Mouse (Mus musculus): ENCODE measurements around the gene Celsr1. TPM values are rescaled to one million over a fixed set of nuclear protein-coding genes. Genes with fewer than 3 reads are reported as not detected.

Celsr1 gene
- polyA plus RNA-seq, 1 experiment from 2014 or later: 4.8 TPM

DNA sequence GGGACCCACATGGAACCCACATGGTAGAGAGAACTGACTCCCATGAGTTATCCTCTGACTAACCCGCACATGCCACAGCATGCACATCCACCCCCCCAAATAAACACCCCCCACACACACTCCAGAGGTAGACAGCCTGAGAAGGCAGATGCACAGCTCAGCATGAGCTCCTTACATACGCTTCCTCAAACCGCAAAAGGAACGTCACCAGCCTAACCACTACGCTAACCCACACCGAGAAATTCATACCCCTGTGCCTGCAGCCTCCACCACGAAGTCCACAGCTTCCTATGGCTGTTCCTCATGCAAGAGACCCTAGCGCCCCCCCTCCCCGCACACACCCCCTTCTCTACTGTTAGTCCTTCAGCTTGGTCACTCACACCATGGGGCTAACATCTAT lies 11.6 kb downstream of the Celsr1 start:
- 0 out of 2 replicates have a peak overlapping the region, but pooled peaks have one; percentile 10 for H3K27ac ChIP-seq
- peaks cover 55% of the 10 kb centered on the region for H3K4me1 ChIP-seq
- H3K9me3 ChIP-seq: no peaks in the 10 kb centered on the region
- no peak overlapping the region for H3K9ac ChIP-seq
- H3K36me3 ChIP-seq: no peaks in the 10 kb centered on the region
- H3K4me2 ChIP-seq: no peak overlapping the region; the same call in 1 of the 2 replicates
- 50% methylated on average over 9 of the region's 9 CpGs for WGBS
- ATAC-seq (ENCODE audit: borderline replicate concordance, extremely low read depth, low FRiP score, low TSS enrichment): no peak
- no peak overlapping the region for H3K4me3 ChIP-seq
- no peaks in the 10 kb centered on the region for H3K27me3 ChIP-seq

- Histone ChIP-seq H3K36me3 (no peaks in the 10 kb centered on the region), H3K4me1 (peaks cover 62% of the 10 kb centered on the region), H3K4me3 (no peak overlapping the region), H3K27ac (peak overlapping the region; percentile 67), H3K4me2 (peak overlapping the region; percentile 34; the same call in 1 of the 2 replicates), H3K27me3 (no peaks in the 10 kb centered on the region), H3K9me3 (no peaks in the 10 kb centered on the region), H3K9ac (no peak overlapping the region)
- no peak; the same call in 1 of the 2 replicates for ATAC-seq (ENCODE audit: borderline replicate concordance, extremely low read depth, low FRiP score, low TSS enrichment)
- WGBS: 12% methylated on average over 9 of the region's 9 CpGs
Measured at GRCm38 (mm10) chr15:86021301-86021700, 12.3 kb downstream of the Celsr1 start.

GRCm38 (mm10) chr15:86020008-86020407 lies 13.6 kb downstream of the Celsr1 start:
- Histone ChIP-seq H3K9me3 (no peaks in the 10 kb centered on the region), H3K9ac (no peak overlapping the region), H3K36me3 (no peaks in the 10 kb centered on the region), H3K4me3 (no peak overlapping the region), H3K4me2 (no peak overlapping the region), H3K27ac (peak overlapping the region; percentile 67; the same call in 1 of the 2 replicates), H3K4me1 (peaks cover 66% of the 10 kb centered on the region), H3K27me3 (no peaks in the 10 kb centered on the region)
- WGBS: 68% methylated on average over 8 of the region's 8 CpGs
- ATAC-seq (ENCODE audit: borderline replicate concordance, extremely low read depth, low FRiP score, low TSS enrichment): no peak

- no peaks in the 10 kb centered on the region for H3K36me3 ChIP-seq
- no peak overlapping the region for H3K4me2 ChIP-seq
- no peak overlapping the region for H3K4me3 ChIP-seq
- ATAC-seq (ENCODE audit: borderline replicate concordance, extremely low read depth, low FRiP score, low TSS enrichment): no peak
- no peak overlapping the region for H3K27ac ChIP-seq
- H3K9ac ChIP-seq: no peak overlapping the region
- 96% methylated on average over 5 of the region's 5 CpGs for WGBS
- no peaks in the 10 kb centered on the region for H3K27me3 ChIP-seq
- no peaks in the 10 kb centered on the region for H3K9me3 ChIP-seq
- peaks cover 57% of the 10 kb centered on the region for H3K4me1 ChIP-seq
Measured at GRCm38 (mm10) chr15:86018753-86019512, 14.6 kb downstream of the Celsr1 start.

DNA sequence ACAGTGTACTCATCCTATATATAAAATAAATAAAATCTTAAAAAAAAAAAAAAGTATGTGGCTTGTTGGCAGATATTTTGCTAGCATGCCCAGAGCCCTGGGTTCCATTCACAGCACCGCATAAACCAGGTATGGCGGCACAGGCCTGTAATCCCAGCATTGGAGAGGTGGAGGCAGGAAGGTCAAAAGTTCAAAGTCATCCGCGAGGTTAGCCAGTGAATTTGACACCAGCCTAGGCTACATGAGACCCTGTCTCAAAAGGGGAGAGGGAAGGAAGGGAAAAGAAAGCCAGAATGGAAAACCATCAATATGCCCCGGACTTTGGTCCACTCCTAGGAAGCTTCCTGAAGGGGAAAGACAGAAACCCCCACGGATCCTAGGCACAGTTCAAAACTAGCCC lies 16.2 kb downstream of the Celsr1 start:
- H3K9ac ChIP-seq: no peak overlapping the region
- H3K9me3 ChIP-seq: no peaks in the 10 kb centered on the region
- WGBS: 87% methylated on average over 6 of the region's 6 CpGs
- no peak overlapping the region for H3K4me2 ChIP-seq
- no peak overlapping the region for H3K27ac ChIP-seq
- no peak overlapping the region for H3K4me3 ChIP-seq
- no peaks in the 10 kb centered on the region for H3K36me3 ChIP-seq
- ATAC-seq (ENCODE audit: borderline replicate concordance, extremely low read depth, low FRiP score, low TSS enrichment): no peak
- H3K27me3 ChIP-seq: no peaks in the 10 kb centered on the region
- H3K4me1 ChIP-seq: peaks cover 50% of the 10 kb centered on the region

DNA sequence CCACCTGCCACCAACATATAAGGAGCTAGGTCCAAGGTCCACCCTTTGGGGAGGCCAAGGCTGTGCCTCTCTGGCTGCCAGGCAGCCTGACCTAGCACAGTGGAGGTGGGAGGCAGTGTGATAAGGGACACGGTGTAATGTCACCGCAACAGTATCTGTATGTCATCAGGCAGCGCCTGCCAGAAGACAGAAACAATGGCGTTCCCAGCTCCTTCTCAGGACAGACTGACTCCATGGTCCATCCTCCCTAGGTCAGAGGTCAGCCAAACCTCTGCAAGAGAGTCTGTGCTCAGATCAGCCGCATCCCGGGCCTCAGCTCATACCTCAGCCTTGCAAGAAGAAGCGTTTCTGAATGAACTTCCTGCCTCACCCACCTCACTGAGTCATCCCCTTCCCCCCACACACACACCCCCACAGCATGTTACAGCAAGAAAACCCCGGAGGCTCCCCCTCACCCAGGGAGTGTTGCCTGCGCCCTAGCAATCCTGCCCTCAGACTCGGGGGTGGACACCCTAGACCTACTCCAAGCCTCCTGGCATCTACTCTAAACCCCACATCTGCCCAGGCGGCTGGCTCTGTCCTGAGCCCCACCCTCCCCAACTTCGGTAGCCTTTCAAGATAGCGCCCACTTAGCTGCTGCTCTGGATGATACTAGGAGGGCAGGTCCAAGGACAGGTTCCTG lies 17.6 kb downstream of the Celsr1 start:
- no peaks in the 10 kb centered on the region for H3K27me3 ChIP-seq
- no peaks in the 10 kb centered on the region for H3K36me3 ChIP-seq
- H3K4me2 ChIP-seq: no peak overlapping the region
- WGBS: 51% methylated on average over 13 of the region's 13 CpGs
- peaks cover 39% of the 10 kb centered on the region for H3K4me1 ChIP-seq
- ATAC-seq (ENCODE audit: borderline replicate concordance, extremely low read depth, low FRiP score, low TSS enrichment): no peak
- no peak overlapping the region for H3K4me3 ChIP-seq
- H3K9ac ChIP-seq: no peak overlapping the region
- no peak overlapping the region for H3K27ac ChIP-seq
- H3K9me3 ChIP-seq: no peaks in the 10 kb centered on the region

DNA sequence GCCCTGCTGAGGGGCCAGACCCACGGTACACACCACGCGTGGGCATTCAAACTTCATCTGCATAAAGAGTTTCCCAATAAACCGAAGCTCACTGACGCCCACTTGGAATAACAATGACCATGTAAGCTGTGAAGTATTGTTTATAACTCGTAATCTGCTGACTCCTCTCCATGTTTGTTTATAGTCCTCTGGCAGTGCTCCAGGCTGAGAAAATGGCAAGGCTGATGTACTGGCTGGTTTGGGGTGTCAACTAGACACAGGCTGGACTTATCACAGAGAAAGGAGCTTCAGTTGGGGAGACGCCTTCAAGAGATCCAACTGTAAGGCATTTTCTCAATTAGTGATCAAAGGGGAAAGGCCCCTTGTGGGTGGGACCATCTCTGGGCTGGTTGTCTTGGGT lies 18.6 kb downstream of the Celsr1 start:
- no peak overlapping the region for H3K4me2 ChIP-seq
- 45% methylated on average over 7 of the region's 7 CpGs for WGBS
- H3K27ac ChIP-seq: no peak overlapping the region
- H3K4me1 ChIP-seq: peaks cover 29% of the 10 kb centered on the region
- ATAC-seq (ENCODE audit: borderline replicate concordance, extremely low read depth, low FRiP score, low TSS enrichment): no peak
- H3K27me3 ChIP-seq: no peaks in the 10 kb centered on the region
- no peak overlapping the region for H3K9ac ChIP-seq
- no peak overlapping the region for H3K4me3 ChIP-seq
- no peaks in the 10 kb centered on the region for H3K36me3 ChIP-seq
- H3K9me3 ChIP-seq: no peaks in the 10 kb centered on the region

DNA sequence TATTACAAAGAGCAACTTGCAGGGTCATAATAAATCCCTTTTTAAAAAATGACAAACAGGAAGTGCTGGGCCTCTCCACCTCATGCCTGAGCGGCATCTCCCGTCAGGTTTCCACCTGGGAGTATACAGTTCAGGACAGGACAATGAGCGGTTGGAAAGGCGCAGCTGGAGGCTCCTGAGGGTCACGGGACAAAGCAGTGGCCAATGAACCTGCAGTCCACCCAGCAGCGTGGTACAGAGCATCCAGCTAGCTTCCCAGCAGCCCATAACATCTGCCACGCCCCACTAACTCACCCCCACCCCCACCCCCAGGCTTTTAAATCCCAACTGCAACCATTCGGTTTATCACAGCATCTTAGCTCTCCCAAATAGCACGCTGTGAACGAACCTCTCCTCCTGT lies 19.9 kb downstream of the Celsr1 start:
- no peaks in the 10 kb centered on the region for H3K36me3 ChIP-seq
- no peaks in the 10 kb centered on the region for H3K9me3 ChIP-seq
- no peak overlapping the region for H3K27ac ChIP-seq
- no peak overlapping the region for H3K4me3 ChIP-seq
- no peak for ATAC-seq (ENCODE audit: borderline replicate concordance, extremely low read depth, low FRiP score, low TSS enrichment)
- no peaks in the 10 kb centered on the region for H3K27me3 ChIP-seq
- H3K4me2 ChIP-seq: no peak overlapping the region
- WGBS: 48% methylated on average over 10 of the region's 10 CpGs
- H3K9ac ChIP-seq: no peak overlapping the region
- peaks cover 25% of the 10 kb centered on the region for H3K4me1 ChIP-seq

GRCm38 (mm10) chr15:86013130-86013529 lies 20.4 kb downstream of the Celsr1 start:
- no peak for ATAC-seq (ENCODE audit: borderline replicate concordance, extremely low read depth, low FRiP score, low TSS enrichment)
- Histone ChIP-seq H3K4me1 (peaks cover 26% of the 10 kb centered on the region), H3K27me3 (no peaks in the 10 kb centered on the region), H3K4me2 (no peak overlapping the region), H3K27ac (no peak overlapping the region), H3K9ac (no peak overlapping the region), H3K4me3 (no peak overlapping the region), H3K36me3 (no peaks in the 10 kb centered on the region), H3K9me3 (no peaks in the 10 kb centered on the region)
- WGBS: 42% methylated on average over 2 of the region's 2 CpGs

- Histone ChIP-seq H3K9ac (no peak overlapping the region), H3K4me1 (peaks cover 26% of the 10 kb centered on the region), H3K4me2 (peak overlapping the region; percentile 40), H3K36me3 (no peaks in the 10 kb centered on the region), H3K27me3 (no peaks in the 10 kb centered on the region), H3K4me3 (no peak overlapping the region), H3K9me3 (no peaks in the 10 kb centered on the region), H3K27ac (peak overlapping the region; percentile 68)
- WGBS: 7% methylated on average over 6 of the region's 6 CpGs
- ATAC-seq (ENCODE audit: borderline replicate concordance, extremely low read depth, low FRiP score, low TSS enrichment): peak; percentile 76; the same call in 1 of the 2 replicates
Measured at GRCm38 (mm10) chr15:86007690-86008121, 25.9 kb downstream of the Celsr1 start.

DNA sequence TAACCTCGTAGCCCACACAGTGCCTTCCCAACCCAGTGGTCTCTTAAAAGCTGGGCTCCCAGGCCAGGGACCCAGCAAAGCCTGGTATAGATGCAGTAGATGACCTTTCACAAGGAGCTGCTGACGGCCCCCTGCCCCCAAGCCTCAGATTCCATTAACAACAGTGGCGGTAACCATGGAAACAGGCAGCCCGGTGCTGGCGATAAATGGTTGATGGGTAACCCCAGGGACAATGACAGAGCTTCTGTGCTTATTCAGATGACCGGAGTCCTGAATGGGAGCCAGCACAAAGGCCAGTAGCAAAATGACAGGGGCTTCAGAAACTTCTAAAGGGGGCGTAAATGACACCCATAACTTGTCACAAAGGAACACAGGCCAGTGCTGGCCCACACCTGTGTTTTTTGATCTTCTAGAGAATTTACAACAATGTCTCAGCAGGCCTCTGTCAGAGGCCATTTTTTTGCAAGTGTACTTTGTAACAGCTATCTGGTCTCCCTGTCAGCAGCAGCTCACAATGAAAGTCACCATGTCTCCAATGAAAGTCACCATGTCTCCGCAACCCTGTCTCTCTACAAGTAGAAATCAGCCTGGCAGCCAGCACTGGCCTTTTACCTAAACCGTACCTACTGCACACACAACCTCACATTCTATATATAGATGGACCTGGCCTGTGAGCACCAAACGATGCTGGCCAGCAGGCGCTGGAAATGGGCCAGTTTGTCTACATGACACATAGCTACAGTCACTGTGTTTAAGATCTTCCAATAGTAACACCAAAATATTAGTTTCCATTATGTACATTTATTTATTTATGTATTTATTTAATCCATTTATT lies 27.7 kb downstream of the Celsr1 start:
- no peak overlapping the region for H3K4me2 ChIP-seq
- WGBS: 26% methylated on average over 11 of the region's 11 CpGs
- no peak for ATAC-seq (ENCODE audit: borderline replicate concordance, extremely low read depth, low FRiP score, low TSS enrichment)
- H3K27me3 ChIP-seq: no peaks in the 10 kb centered on the region
- H3K36me3 ChIP-seq: no peaks in the 10 kb centered on the region
- no peak overlapping the region for H3K27ac ChIP-seq
- no peak overlapping the region for H3K9ac ChIP-seq
- H3K4me3 ChIP-seq: no peak overlapping the region
- H3K4me1 ChIP-seq: peaks cover 40% of the 10 kb centered on the region
- no peaks in the 10 kb centered on the region for H3K9me3 ChIP-seq

All from lung, embryonic 15.5 days (tissue).